Comparison of ENCODE assay signal across 9 mouse cellular contexts in the genomic region with DNA sequence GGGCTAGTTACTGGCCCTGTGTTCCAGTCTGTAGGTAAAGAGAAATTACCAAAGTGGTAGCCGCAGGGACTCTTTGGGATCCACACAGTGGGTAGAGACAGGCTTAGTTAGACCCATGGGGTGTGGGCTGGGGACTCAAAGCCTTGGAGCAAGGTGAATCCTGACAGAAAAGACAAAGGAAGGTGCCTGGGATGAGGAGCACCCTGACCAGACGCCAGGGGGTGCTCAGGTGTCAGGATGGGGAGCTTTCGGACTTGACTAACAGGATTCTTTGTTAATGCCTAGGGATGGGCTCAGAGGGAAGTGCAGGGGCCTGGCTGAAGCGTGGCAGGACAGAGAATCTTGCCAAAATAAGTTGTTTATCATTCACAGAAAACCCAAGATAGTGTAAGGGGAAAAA. TPM values are rescaled to one million over a fixed set of nuclear protein-coding genes. Genes with fewer than 3 reads are reported as not detected.
A peak's percentile ranks its signal among the peaks of the same experiment; 100 is the strongest.
DNase-seq lines count a peak whose midpoint lies in the region; ATAC-seq and TF ChIP-seq lines count a peak whose summit lies in the region.
"Had no signal": no experiment of that assay in that cellular context is flagged by ENCODE, and none has a peak within 500 bp of the region (broad histone marks: within the 10 kb centered on the region; RNA-seq: fewer than 3 reads in every experiment).

No protein-coding gene starts in this region.

- no peak overlapping the region for H3K4me2 ChIP-seq in limb, embryonic 11.5 days (ENCODE audit: low read depth, severe bottlenecking)
- no peak overlapping the region for H3K4me2 ChIP-seq in stomach, embryonic 16.5 days (ENCODE audit: low read depth, low read length)

- peaks cover 36% of the 10 kb centered on the region for H3K4me1 ChIP-seq in limb, embryonic 11.5 days (ENCODE audit: control insufficient read depth, insufficient read depth, low read length)
- peaks cover 49% of the 10 kb centered on the region for H3K4me1 ChIP-seq in stomach, embryonic 16.5 days (ENCODE audit: control insufficient read depth, insufficient read depth, low read length)

- peak in 1 of 2 experiments; percentile 17 for DNase-seq in layer of hippocampus, adult 2 months (ENCODE audit: low spot score in 2 of 2)
- no peak for DNase-seq in layer of hippocampus, adult 11-12 months (ENCODE audit: low spot score)
- DNase-seq in R1 (ENCODE audit: low read depth, low spot score), result peak; percentile 72
- DNase-seq in heart, adult 8-10 months (ENCODE audit: low spot score), result peak; percentile 16
- peak; percentile 75 for DNase-seq in limb, embryonic 11.5 days (ENCODE audit: low spot score)
- no peak for DNase-seq in spleen, postnatal 36 days (ENCODE audit: low spot score in 2 of 2)
- DNase-seq in left cerebral cortex, postnatal 36 days (ENCODE audit: low spot score in 2 of 2), result no peak

- WGBS in limb, embryonic 11.5 days, result 21% methylated on average over 4 of the region's 4 CpGs
- WGBS in stomach, embryonic 16.5 days, result 39% methylated on average over 4 of the region's 4 CpGs

- H3K36me3 ChIP-seq in limb, embryonic 11.5 days (ENCODE audit: control insufficient read depth, insufficient read depth, low read length), result no peaks in the 10 kb centered on the region
- H3K36me3 ChIP-seq in stomach, embryonic 16.5 days (ENCODE audit: control insufficient read depth, insufficient read depth, low read length), result no peaks in the 10 kb centered on the region

- H3K27ac ChIP-seq in layer of hippocampus, adult 2 months, result no peak overlapping the region
- H3K27ac ChIP-seq in limb, embryonic 11.5 days (replicated peaks; ENCODE audit: low read depth, low read length), result no peak overlapping the region; the same call in 1 of the 2 replicates
- H3K27ac ChIP-seq in stomach, embryonic 16.5 days (ENCODE audit: low read length), result peak overlapping the region; percentile 81; the same call in 1 of the 2 replicates

- H3K9ac ChIP-seq in limb, embryonic 11.5 days (ENCODE audit: low read length), result no peak overlapping the region
- H3K9ac ChIP-seq in stomach, embryonic 16.5 days (ENCODE audit: low read length), result no peak overlapping the region

- no peak for ATAC-seq in limb, embryonic 11.5 days (ENCODE audit: insufficient number of reproducible peaks, low FRiP score, low TSS enrichment, low read depth)
- ATAC-seq in stomach, embryonic 16.5 days (ENCODE audit: insufficient read depth, low FRiP score), result peak; percentile 48; the same call in 1 of the 2 replicates

- H3K27me3 ChIP-seq in limb, embryonic 11.5 days (ENCODE audit: control insufficient read depth, insufficient read depth, low read length), result no peaks in the 10 kb centered on the region
- H3K27me3 ChIP-seq in stomach, embryonic 16.5 days (ENCODE audit: control insufficient read depth, insufficient read depth, low read length), result no peaks in the 10 kb centered on the region

- intact Hi-C loops in left cerebral cortex, postnatal 36 days (cut with DNase I), result no loop called here

- no peak overlapping the region for H3K4me3 ChIP-seq in layer of hippocampus, adult 2 months
- no peak overlapping the region for H3K4me3 ChIP-seq in limb, embryonic 11.5 days (ENCODE audit: low read depth, low read length)
- no peak overlapping the region for H3K4me3 ChIP-seq in stomach, embryonic 16.5 days (replicated peaks; ENCODE audit: low read length)

- peak; percentile 71 for TF ChIP-seq CTCF in layer of hippocampus, adult 2 months (conservative IDR thresholded peaks at IDR 0.05)

- H3K9me3 ChIP-seq in limb, embryonic 11.5 days (ENCODE audit: control insufficient read depth, low read length), result no peaks in the 10 kb centered on the region
- H3K9me3 ChIP-seq in stomach, embryonic 16.5 days (replicated peaks; ENCODE audit: control insufficient read depth, low read length), result no peaks in the 10 kb centered on the region

RNA-seq across cellular contexts. Expression of a gene that starts 10.1 kb away (rescaled TPM):
- total RNA-seq in layer of hippocampus, adult 2 months (2021), result 1 to 10 TPM; 7.9 to 8.8 TPM
- 10 to 100 TPM in 2 of 4 experiments, 1 to 10 TPM in 1, under 1 TPM in 1; 0.90 to 35.4 (median 16.1) TPM for total RNA-seq in heart, adult 8-10 months (2022)
- polyA plus RNA-seq in limb, embryonic 11.5 days (2014; fragmentation: Nextera tagmentation; extraction: Ambion mirVana), result 17.8 and 19.7 TPM in 2 replicates
- polyA plus RNA-seq in stomach, embryonic 16.5 days (2015; fragmentation: Nextera tagmentation; extraction: Ambion mirVana), result 16.2 and 30.7 TPM in 2 replicates
- 1 to 10 TPM; 2.9 to 6.0 TPM for total RNA-seq in left cerebral cortex, postnatal 36 days (2021)

RNA-seq across cellular contexts. Expression of a gene that starts 23.7 kb away (rescaled TPM):
- not detected for total RNA-seq in layer of hippocampus, adult 2 months (2021)
- total RNA-seq in heart, adult 8-10 months (2022), result 10 to 100 TPM in 1 of 4 experiments, 1 to 10 TPM in 3; 7.6 to 13.6 (median 9.6) TPM
- polyA plus RNA-seq in limb, embryonic 11.5 days (2014; fragmentation: Nextera tagmentation; extraction: Ambion mirVana), result 8.0 and 10.8 TPM in 2 replicates
- polyA plus RNA-seq in stomach, embryonic 16.5 days (2015; fragmentation: Nextera tagmentation; extraction: Ambion mirVana), result 12.0 and 208 TPM in 2 replicates
- not detected for total RNA-seq in left cerebral cortex, postnatal 36 days (2021)
- total RNA-seq: left cerebral cortex, postnatal 25 days had no signal

Comparison
In these comparisons a context has a peak if more than half of its experiments do, and no peak if none do; other contexts are left out.
1. DNase-seq: peak in R1 (single experiment), heart, adult 8-10 months (single experiment) and limb, embryonic 11.5 days (single experiment); none in layer of hippocampus, adult 11-12 months (single experiment), spleen, postnatal 36 days (0 of 2) and left cerebral cortex, postnatal 36 days (0 of 2).
2. RNA of a gene that starts 23.7 kb away (total RNA-seq): 7.6 to 13.6 TPM in heart, adult 8-10 months; not detected in layer of hippocampus, adult 2 months and not detected in left cerebral cortex, postnatal 36 days; every median in the first group is over 4 times any median in the second.